Mouse (Mus musculus) E14TG2a.4 (cell line): ENCODE data around the gene Rps15a.

Experiments used
- CTCF ChIP-seq: conservative IDR thresholded peaks from 2 replicates; pipeline ENCODE4 v1.5.1; 2014; ENCODE audit warnings: low read length
- NANOG ChIP-seq: IDR thresholded peaks from 2 replicates; pipeline ENCODE4 v1.6.1; 2014; ENCODE audit warnings: borderline replicate concordance, low read length, mixed read lengths

- TF ChIP-seq CTCF (no peak), NANOG (no peak)
Observed at GRCm38 (mm10) chr7:118117539-118118210, 1.7 kb upstream of the Rps15a start.
